ENCODE assay signal across 14 mouse cellular contexts in the genomic region with DNA sequence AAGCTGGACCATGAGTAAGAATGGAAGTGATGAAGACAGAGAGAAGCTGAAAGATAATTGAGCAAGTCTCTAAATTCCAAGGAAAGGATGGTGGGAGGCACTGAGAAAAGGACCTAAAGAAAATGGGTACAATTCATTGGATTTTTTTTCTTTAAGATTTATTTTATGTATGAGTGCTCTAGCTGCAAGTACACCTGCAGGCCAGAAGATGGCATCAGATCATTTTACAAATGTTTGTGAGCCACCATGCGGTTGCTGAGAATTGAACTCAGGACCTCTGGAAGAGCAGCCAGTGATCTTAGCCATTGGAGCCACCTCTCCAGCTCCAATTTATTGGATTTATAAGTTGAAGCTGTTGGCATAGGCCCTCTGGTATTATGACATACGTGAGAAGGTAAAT.
DNase-seq lines count a peak whose midpoint lies in the region; ATAC-seq and TF ChIP-seq lines count a peak whose summit lies in the region.
"Had no signal": no experiment of that assay in that cellular context is flagged by ENCODE, and none has a peak within 500 bp of the region (broad histone marks: within the 10 kb centered on the region; RNA-seq: fewer than 3 reads in every experiment).

No protein-coding gene starts in this region.

- H3K27me3 ChIP-seq in E14TG2a.4 (ENCODE audit: insufficient read depth, low read length) = no peaks in the 10 kb centered on the region
- H3K27me3 ChIP-seq in forebrain, embryonic 16.5 days (replicated peaks; ENCODE audit: control insufficient read depth, insufficient read depth, low read length) = no peaks in the 10 kb centered on the region
- H3K27me3 ChIP-seq: forebrain, embryonic 13.5 days; hindbrain, embryonic 12.5 days; liver, embryonic 12.5 days had no signal

- no peak overlapping the region for H3K9ac ChIP-seq in forebrain, embryonic 16.5 days (replicated peaks; ENCODE audit: low read depth, low read length)
- H3K9ac ChIP-seq: forebrain, embryonic 13.5 days; hindbrain, embryonic 12.5 days; liver, embryonic 12.5 days had no signal

- no peaks in the 10 kb centered on the region for H3K36me3 ChIP-seq in E14TG2a.4 (ENCODE audit: insufficient read depth, low read length)
- no peaks in the 10 kb centered on the region for H3K36me3 ChIP-seq in forebrain, embryonic 16.5 days (ENCODE audit: control insufficient read depth, insufficient read depth)
- H3K36me3 ChIP-seq: hindbrain, embryonic 12.5 days; liver, embryonic 12.5 days had no signal

- no peaks in the 10 kb centered on the region for H3K4me1 ChIP-seq in E14TG2a.4 (replicated peaks; ENCODE audit: low read depth, low read length)
- no peaks in the 10 kb centered on the region for H3K4me1 ChIP-seq in forebrain, embryonic 16.5 days (replicated peaks; ENCODE audit: control insufficient read depth, insufficient read depth, low read length)
- H3K4me1 ChIP-seq: forebrain, embryonic 13.5 days; hindbrain, embryonic 12.5 days; liver, embryonic 12.5 days had no signal

- no peak overlapping the region for H3K4me3 ChIP-seq in layer of hippocampus, adult 2 months
- H3K4me3 ChIP-seq in E14TG2a.4 (replicated peaks; ENCODE audit: low read length) = no peak overlapping the region
- no peak overlapping the region for H3K4me3 ChIP-seq in forebrain, embryonic 16.5 days (replicated peaks; ENCODE audit: low read length)
- H3K4me3 ChIP-seq: forebrain, embryonic 13.5 days; hindbrain, embryonic 12.5 days; liver, embryonic 12.5 days had no signal

- 85% methylated on average over 2 of the region's 2 CpGs for WGBS in forebrain, embryonic 16.5 days

- TF ChIP-seq CTCF in layer of hippocampus, adult 2 months (conservative IDR thresholded peaks at IDR 0.05) = peak; percentile 68
- peak; percentile 39 for TF ChIP-seq CTCF in E14TG2a.4 (conservative IDR thresholded peaks at IDR 0.05; ENCODE audit: low read length)

- no peak overlapping the region for H3K4me2 ChIP-seq in forebrain, embryonic 16.5 days (ENCODE audit: low read length)
- H3K4me2 ChIP-seq: forebrain, embryonic 13.5 days; hindbrain, embryonic 12.5 days; liver, embryonic 12.5 days had no signal

- H3K27ac ChIP-seq in layer of hippocampus, adult 2 months = peak overlapping the region; percentile 0; the same call in 1 of the 2 replicates
- H3K27ac ChIP-seq in forebrain, embryonic 16.5 days (ENCODE audit: low read length) = no peak overlapping the region
- H3K27ac ChIP-seq: forebrain, embryonic 13.5 days; hindbrain, embryonic 12.5 days; liver, embryonic 12.5 days had no signal

- no peak for ATAC-seq in forebrain, embryonic 16.5 days
- ATAC-seq: forebrain, embryonic 13.5 days; liver, embryonic 12.5 days had no signal

- H3K9me3 ChIP-seq in E14TG2a.4 (ENCODE audit: low read length) = no peaks in the 10 kb centered on the region
- no peaks in the 10 kb centered on the region for H3K9me3 ChIP-seq in forebrain, embryonic 16.5 days (ENCODE audit: control insufficient read depth, low read length)
- H3K9me3 ChIP-seq: forebrain, embryonic 13.5 days; hindbrain, embryonic 12.5 days; liver, embryonic 12.5 days had no signal

- DNase-seq in layer of hippocampus, adult 2 months (ENCODE audit: low spot score in 2 of 2) = no peak
- DNase-seq in layer of hippocampus, adult 9-11 months = no peak
- DNase-seq in A20 (ENCODE audit: low read depth, low spot score) = peak; percentile 36
- DNase-seq in induced T-regulatory cell, adult 2 months (ENCODE audit: low read depth) = peak; percentile 6
- no peak for DNase-seq in urinary bladder, postnatal 25 days (ENCODE audit: low spot score)
- DNase-seq: heart, adult 18-20 months; heart, postnatal 10 days; kidney, adult 11 months; kidney, postnatal 14 days had no signal

Comparison
In these comparisons a context has a peak if more than half of its experiments do, and no peak if none do; other contexts are left out.
1. DNase-seq: peak in A20 (single experiment) and induced T-regulatory cell, adult 2 months (single experiment); none in layer of hippocampus, adult 2 months (0 of 2), layer of hippocampus, adult 9-11 months (single experiment) and urinary bladder, postnatal 25 days (single experiment).